Mouse (Mus musculus): ENCODE measurements at regions not wholly inside any gene's neighbourhood (a gene's known extent, or its start where the extent isn't known, plus 50 kb on each side); places are given as distances from the start of the nearest gene placed in this dataset.

- Histone ChIP-seq H3K9ac (ENCODE audit: low read length) (no peak overlapping the region), H3K27me3 (ENCODE audit: control insufficient read depth, insufficient read depth, low read length) (no peaks in the 10 kb centered on the region), H3K4me1 (ENCODE audit: control insufficient read depth, insufficient read depth, low read length) (peaks cover 9% of the 10 kb centered on the region), H3K4me3 (replicated peaks; ENCODE audit: low read length) (no peak overlapping the region), H3K36me3 (ENCODE audit: control insufficient read depth, insufficient read depth, low read length) (no peaks in the 10 kb centered on the region), H3K9me3 (replicated peaks; ENCODE audit: control insufficient read depth, low read length) (no peaks in the 10 kb centered on the region), H3K4me2 (ENCODE audit: low read depth, low read length) (no peak overlapping the region), H3K27ac (ENCODE audit: low read length) (no peak overlapping the region)
- 81% methylated on average over 11 of the region's 11 CpGs for WGBS
- ATAC-seq (ENCODE audit: insufficient read depth, low FRiP score) = no peak
These were observed 70.4 kb downstream of the Zfp706 start for GRCm38 (mm10) chr15:36937067-36937657.

- WGBS = 53% methylated on average over 3 of the region's 3 CpGs
- Histone ChIP-seq H3K27me3 (ENCODE audit: control insufficient read depth, insufficient read depth, low read length) (no peaks in the 10 kb centered on the region), H3K36me3 (ENCODE audit: control insufficient read depth, insufficient read depth, low read length) (no peaks in the 10 kb centered on the region), H3K4me3 (replicated peaks; ENCODE audit: low read length) (no peak overlapping the region), H3K9me3 (replicated peaks; ENCODE audit: control insufficient read depth, low read length) (no peaks in the 10 kb centered on the region), H3K27ac (ENCODE audit: low read length) (no peak overlapping the region), H3K4me2 (ENCODE audit: low read depth, low read length) (no peak overlapping the region), H3K9ac (ENCODE audit: low read length) (no peak overlapping the region), H3K4me1 (ENCODE audit: control insufficient read depth, insufficient read depth, low read length) (peaks cover 9% of the 10 kb centered on the region)
- no peak for ATAC-seq (ENCODE audit: insufficient read depth, low FRiP score)
These were observed 72.8 kb downstream of the Zfp706 start for GRCm38 (mm10) chr15:36934801-36935200.

- WGBS = 87% methylated on average over 2 of the region's 2 CpGs
- 0 out of 2 replicates have a peak, but pooled peaks have one; percentile 14 for ATAC-seq (ENCODE audit: insufficient read depth, low FRiP score)
- Histone ChIP-seq H3K27ac (ENCODE audit: low read length) (no peak overlapping the region), H3K36me3 (ENCODE audit: control insufficient read depth, insufficient read depth, low read length) (no peaks in the 10 kb centered on the region), H3K4me1 (ENCODE audit: control insufficient read depth, insufficient read depth, low read length) (peaks cover 9% of the 10 kb centered on the region), H3K27me3 (ENCODE audit: control insufficient read depth, insufficient read depth, low read length) (no peaks in the 10 kb centered on the region), H3K4me2 (ENCODE audit: low read depth, low read length) (no peak overlapping the region), H3K9ac (ENCODE audit: low read length) (no peak overlapping the region), H3K9me3 (replicated peaks; ENCODE audit: control insufficient read depth, low read length) (no peaks in the 10 kb centered on the region), H3K4me3 (replicated peaks; ENCODE audit: low read length) (no peak overlapping the region)
These were observed 74.0 kb downstream of the Zfp706 start for GRCm38 (mm10) chr15:36933581-36933991.

- H3K9me3 ChIP-seq (replicated peaks; ENCODE audit: control insufficient read depth, low read length) = no peaks in the 10 kb centered on the region
- WGBS = 89% methylated on average over 2 of the region's 2 CpGs
- H3K27me3 ChIP-seq (ENCODE audit: control insufficient read depth, insufficient read depth, low read length) = no peaks in the 10 kb centered on the region
- no peak overlapping the region for H3K27ac ChIP-seq (ENCODE audit: low read length)
- no peak overlapping the region for H3K4me3 ChIP-seq (replicated peaks; ENCODE audit: low read length)
- H3K9ac ChIP-seq (ENCODE audit: low read length) = no peak overlapping the region
- ATAC-seq (ENCODE audit: insufficient read depth, low FRiP score) = peak; percentile 35; the same call in 1 of the 2 replicates
- no peaks in the 10 kb centered on the region for H3K36me3 ChIP-seq (ENCODE audit: control insufficient read depth, insufficient read depth, low read length)
- peaks cover 6% of the 10 kb centered on the region for H3K4me1 ChIP-seq (ENCODE audit: control insufficient read depth, insufficient read depth, low read length)
- H3K4me2 ChIP-seq (ENCODE audit: low read depth, low read length) = no peak overlapping the region
These were observed 76.1 kb downstream of the Zfp706 start for GRCm38 (mm10) chr15:36931460-36931859.

- Histone ChIP-seq H3K4me1 (ENCODE audit: control insufficient read depth, insufficient read depth, low read length) (peaks cover 6% of the 10 kb centered on the region), H3K27me3 (ENCODE audit: control insufficient read depth, insufficient read depth, low read length) (no peaks in the 10 kb centered on the region), H3K9ac (ENCODE audit: low read length) (no peak overlapping the region), H3K4me3 (replicated peaks; ENCODE audit: low read length) (no peak overlapping the region), H3K36me3 (ENCODE audit: control insufficient read depth, insufficient read depth, low read length) (no peaks in the 10 kb centered on the region), H3K4me2 (ENCODE audit: low read depth, low read length) (no peak overlapping the region), H3K9me3 (replicated peaks; ENCODE audit: control insufficient read depth, low read length) (no peaks in the 10 kb centered on the region), H3K27ac (ENCODE audit: low read length) (no peak overlapping the region)
- WGBS = 84% methylated on average over 6 of the region's 6 CpGs
- no peak for ATAC-seq (ENCODE audit: insufficient read depth, low FRiP score)
These were observed 77.1 kb downstream of the Zfp706 start for GRCm38 (mm10) chr15:36930433-36930832.

- no peak overlapping the region for H3K4me2 ChIP-seq (ENCODE audit: low read depth, low read length)
- no peak overlapping the region for H3K4me3 ChIP-seq (replicated peaks; ENCODE audit: low read length)
- WGBS = 80% methylated on average over 2 of the region's 2 CpGs
- ATAC-seq (ENCODE audit: insufficient read depth, low FRiP score) = no peak
- no peaks in the 10 kb centered on the region for H3K36me3 ChIP-seq (ENCODE audit: control insufficient read depth, insufficient read depth, low read length)
- H3K9me3 ChIP-seq (replicated peaks; ENCODE audit: control insufficient read depth, low read length) = no peaks in the 10 kb centered on the region
- no peak overlapping the region for H3K9ac ChIP-seq (ENCODE audit: low read length)
- H3K4me1 ChIP-seq (ENCODE audit: control insufficient read depth, insufficient read depth, low read length) = peaks cover 6% of the 10 kb centered on the region
- no peak overlapping the region for H3K27ac ChIP-seq (ENCODE audit: low read length)
- no peaks in the 10 kb centered on the region for H3K27me3 ChIP-seq (ENCODE audit: control insufficient read depth, insufficient read depth, low read length)
These were observed 77.8 kb downstream of the Zfp706 start for GRCm38 (mm10) chr15:36929786-36930185.

- no peak for ATAC-seq (ENCODE audit: insufficient read depth, low FRiP score)
- H3K4me1 ChIP-seq (ENCODE audit: control insufficient read depth, insufficient read depth, low read length) = peaks cover 11% of the 10 kb centered on the region
- 93% methylated on average over 3 of the region's 3 CpGs for WGBS
- H3K36me3 ChIP-seq (ENCODE audit: control insufficient read depth, insufficient read depth, low read length) = no peaks in the 10 kb centered on the region
- H3K27me3 ChIP-seq (ENCODE audit: control insufficient read depth, insufficient read depth, low read length) = no peaks in the 10 kb centered on the region
- no peak overlapping the region for H3K9ac ChIP-seq (ENCODE audit: low read length)
- H3K27ac ChIP-seq (ENCODE audit: low read length) = no peak overlapping the region
- H3K4me2 ChIP-seq (ENCODE audit: low read depth, low read length) = no peak overlapping the region
- H3K4me3 ChIP-seq (replicated peaks; ENCODE audit: low read length) = no peak overlapping the region
- no peaks in the 10 kb centered on the region for H3K9me3 ChIP-seq (replicated peaks; ENCODE audit: control insufficient read depth, low read length)
These were observed 78.5 kb downstream of the Zfp706 start for GRCm38 (mm10) chr15:36929088-36929487.

GRCm38 (mm10) chr15:36928678-36929077 lies 78.9 kb downstream of the Zfp706 start:
- Histone ChIP-seq H3K4me1 (ENCODE audit: control insufficient read depth, insufficient read depth, low read length) (peaks cover 11% of the 10 kb centered on the region), H3K9ac (ENCODE audit: low read length) (no peak overlapping the region), H3K4me3 (replicated peaks; ENCODE audit: low read length) (no peak overlapping the region), H3K27ac (ENCODE audit: low read length) (no peak overlapping the region), H3K9me3 (replicated peaks; ENCODE audit: control insufficient read depth, low read length) (no peaks in the 10 kb centered on the region), H3K4me2 (ENCODE audit: low read depth, low read length) (no peak overlapping the region), H3K36me3 (ENCODE audit: control insufficient read depth, insufficient read depth, low read length) (no peaks in the 10 kb centered on the region), H3K27me3 (ENCODE audit: control insufficient read depth, insufficient read depth, low read length) (no peaks in the 10 kb centered on the region)
- 92% methylated on average over 4 of the region's 4 CpGs for WGBS
- no peak for ATAC-seq (ENCODE audit: insufficient read depth, low FRiP score)

- Histone ChIP-seq H3K4me2 (ENCODE audit: low read depth, low read length) (no peak overlapping the region), H3K9ac (ENCODE audit: low read length) (no peak overlapping the region), H3K9me3 (replicated peaks; ENCODE audit: control insufficient read depth, low read length) (no peaks in the 10 kb centered on the region), H3K27me3 (ENCODE audit: control insufficient read depth, insufficient read depth, low read length) (no peaks in the 10 kb centered on the region), H3K4me3 (replicated peaks; ENCODE audit: low read length) (no peak overlapping the region), H3K27ac (ENCODE audit: low read length) (0 out of 2 replicates have a peak overlapping the region, but pooled peaks have one; percentile 12), H3K36me3 (ENCODE audit: control insufficient read depth, insufficient read depth, low read length) (no peaks in the 10 kb centered on the region), H3K4me1 (ENCODE audit: control insufficient read depth, insufficient read depth, low read length) (peaks cover 11% of the 10 kb centered on the region)
- ATAC-seq (ENCODE audit: insufficient read depth, low FRiP score) = no peak
- 50% methylated on average over 5 of the region's 5 CpGs for WGBS
These were observed 80.1 kb downstream of the Zfp706 start for GRCm38 (mm10) chr15:36927436-36927835.
